Mouse (Mus musculus): Measurements from ENCODE around the gene Emilin3. TPM values are rescaled to one million over a fixed set of nuclear protein-coding genes. Genes with fewer than 3 reads are reported as not detected.

Gene Emilin3
- polyA plus RNA-seq, 1 experiment from 2014 or later, result 0.36 TPM

- DNase-seq (ENCODE audit: low spot score), result no peak
- no peaks in the 10 kb centered on the region for H3K36me3 ChIP-seq (ENCODE audit: insufficient read depth, low read length)
- 0 out of 2 replicates have a peak, but pooled peaks cover 3% of the 10 kb centered on the region for H3K4me1 ChIP-seq (ENCODE audit: insufficient read depth, low read depth, low read length)
- ATAC-seq, result no peak; the same call in 1 of the 2 replicates
- H3K4me2 ChIP-seq (replicated peaks; ENCODE audit: low read depth, low read length), result peak overlapping the region; percentile 69
- no peak overlapping the region for H3K9ac ChIP-seq (replicated peaks; ENCODE audit: low read depth)
- WGBS, result 1% methylated on average over 41 of the region's 64 CpGs
- peak overlapping the region; percentile 43 for H3K4me3 ChIP-seq (ENCODE audit: low read depth, low read length)
- no peaks in the 10 kb centered on the region for H3K9me3 ChIP-seq (ENCODE audit: low read length)
- peaks cover 21% of the 10 kb centered on the region for H3K27me3 ChIP-seq (replicated peaks; ENCODE audit: insufficient read depth, low read length)
- TF ChIP-seq EP300 (IDR thresholded peaks at IDR 0.05) (no peak), CTCF (IDR thresholded peaks at IDR 0.05) (no peak)
- no peak overlapping the region for H3K27ac ChIP-seq (ENCODE audit: low read length)
Observed at GRCm38 (mm10) chr2:160911558-160912201, 448 bp downstream of the Emilin3 start.

DNA sequence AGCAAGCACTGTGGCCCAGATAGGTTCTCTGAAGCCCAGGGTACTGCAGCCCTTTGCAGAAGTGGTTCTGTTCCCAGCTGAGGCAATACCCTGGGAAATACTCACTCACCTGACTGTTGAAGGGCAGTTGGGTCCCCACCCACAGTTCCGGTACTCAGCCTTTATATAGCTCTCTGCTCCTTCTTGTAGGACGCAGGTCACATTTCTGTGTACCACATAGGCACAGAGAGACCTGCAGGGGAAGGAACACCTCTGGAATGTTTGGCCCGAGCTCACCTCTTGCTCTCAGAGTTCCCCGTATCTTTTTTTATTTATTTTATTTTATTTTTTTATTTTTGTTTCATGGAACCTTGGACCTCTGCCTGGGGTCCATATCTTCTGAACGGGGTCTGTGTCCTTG lies 1.5 kb downstream of the Emilin3 start:
- 64% methylated on average over 5 of the region's 5 CpGs for WGBS
- H3K27ac ChIP-seq (ENCODE audit: low read length), result no peak overlapping the region
- H3K4me1 ChIP-seq (ENCODE audit: insufficient read depth, low read depth, low read length), result 0 out of 2 replicates have a peak, but pooled peaks cover 3% of the 10 kb centered on the region
- ATAC-seq, result peak; percentile 32
- H3K27me3 ChIP-seq (replicated peaks; ENCODE audit: insufficient read depth, low read length), result peaks cover 21% of the 10 kb centered on the region
- no peak overlapping the region for H3K4me3 ChIP-seq (ENCODE audit: low read depth, low read length)
- no peak for DNase-seq (ENCODE audit: low spot score)
- H3K36me3 ChIP-seq (ENCODE audit: insufficient read depth, low read length), result no peaks in the 10 kb centered on the region
- no peaks in the 10 kb centered on the region for H3K9me3 ChIP-seq (ENCODE audit: low read length)
- no peak overlapping the region for H3K4me2 ChIP-seq (replicated peaks; ENCODE audit: low read depth, low read length)
- no peak overlapping the region for H3K9ac ChIP-seq (replicated peaks; ENCODE audit: low read depth)
- TF ChIP-seq CTCF (IDR thresholded peaks at IDR 0.05) (no peak), EP300 (IDR thresholded peaks at IDR 0.05) (no peak)

DNA sequence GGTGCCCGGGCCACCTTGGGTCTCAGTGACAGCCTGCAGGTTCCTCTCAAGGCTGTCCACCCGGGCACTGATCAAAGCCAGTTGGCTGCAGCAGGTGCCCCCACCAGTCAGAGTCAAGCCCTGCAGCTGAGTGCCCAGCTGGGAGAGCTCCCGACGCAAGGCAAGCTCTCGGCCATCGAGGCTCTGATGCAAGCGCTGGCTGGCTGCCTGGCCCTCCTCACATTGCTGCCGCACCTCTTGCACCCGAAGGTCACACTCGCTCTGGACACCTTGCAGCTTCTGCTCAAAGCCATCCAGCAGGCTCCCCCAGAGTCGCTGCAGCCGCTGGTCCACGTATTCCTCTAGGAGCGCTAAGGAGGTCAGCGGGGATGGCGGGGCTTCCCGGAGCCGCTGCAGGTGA lies 3.5 kb downstream of the Emilin3 start:
- no peak overlapping the region for H3K9ac ChIP-seq (replicated peaks; ENCODE audit: low read depth)
- 0 out of 2 replicates have a peak, but pooled peaks cover 3% of the 10 kb centered on the region for H3K4me1 ChIP-seq (ENCODE audit: insufficient read depth, low read depth, low read length)
- H3K27ac ChIP-seq (ENCODE audit: low read length), result no peak overlapping the region
- no peak overlapping the region for H3K4me2 ChIP-seq (replicated peaks; ENCODE audit: low read depth, low read length)
- TF ChIP-seq EP300 (IDR thresholded peaks at IDR 0.05) (no peak), CTCF (IDR thresholded peaks at IDR 0.05) (no peak)
- peaks cover 21% of the 10 kb centered on the region for H3K27me3 ChIP-seq (replicated peaks; ENCODE audit: insufficient read depth, low read length)
- ATAC-seq, result 0 out of 2 replicates have a peak, but pooled peaks have one; percentile 32
- no peaks in the 10 kb centered on the region for H3K36me3 ChIP-seq (ENCODE audit: insufficient read depth, low read length)
- WGBS, result 56% methylated on average over 18 of the region's 18 CpGs
- DNase-seq (ENCODE audit: low spot score), result peak; percentile 39
- H3K4me3 ChIP-seq (ENCODE audit: low read depth, low read length), result no peak overlapping the region
- H3K9me3 ChIP-seq (ENCODE audit: low read length), result no peaks in the 10 kb centered on the region

DNA sequence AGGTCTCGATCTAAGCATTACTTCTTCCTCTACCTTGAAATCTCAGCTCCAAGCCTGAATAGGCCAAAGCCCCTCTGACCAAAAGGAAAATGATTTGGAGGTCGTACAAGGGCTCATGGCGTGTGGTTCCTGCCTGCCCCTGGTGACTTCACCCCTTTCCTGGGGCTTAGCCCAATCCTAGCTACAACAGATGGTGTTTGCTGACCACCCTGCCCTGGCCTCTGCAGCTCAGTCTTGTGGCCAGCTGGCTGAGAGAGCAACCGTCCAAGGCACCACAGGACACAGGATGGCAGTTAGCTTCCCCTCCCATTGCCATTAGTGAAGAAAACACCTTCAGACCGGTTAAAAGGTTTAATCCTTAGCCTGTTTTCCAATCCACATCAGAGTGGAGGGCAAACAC lies 6.0 kb downstream of the Emilin3 start:
- no peak for ATAC-seq
- Histone ChIP-seq H3K27ac (ENCODE audit: low read length) (no peak overlapping the region), H3K4me2 (replicated peaks; ENCODE audit: low read depth, low read length) (no peak overlapping the region), H3K4me1 (ENCODE audit: insufficient read depth, low read depth, low read length) (no peaks in the 10 kb centered on the region), H3K9ac (replicated peaks; ENCODE audit: low read depth) (no peak overlapping the region), H3K9me3 (ENCODE audit: low read length) (no peaks in the 10 kb centered on the region), H3K36me3 (ENCODE audit: insufficient read depth, low read length) (no peaks in the 10 kb centered on the region), H3K4me3 (ENCODE audit: low read depth, low read length) (no peak overlapping the region), H3K27me3 (replicated peaks; ENCODE audit: insufficient read depth, low read length) (peaks cover 3% of the 10 kb centered on the region; the same call in 1 of the 2 replicates)
- TF ChIP-seq EP300 (IDR thresholded peaks at IDR 0.05) (no peak), CTCF (IDR thresholded peaks at IDR 0.05) (no peak)
- DNase-seq (ENCODE audit: low spot score), result no peak
- WGBS, result 67% methylated on average over 5 of the region's 5 CpGs

DNA sequence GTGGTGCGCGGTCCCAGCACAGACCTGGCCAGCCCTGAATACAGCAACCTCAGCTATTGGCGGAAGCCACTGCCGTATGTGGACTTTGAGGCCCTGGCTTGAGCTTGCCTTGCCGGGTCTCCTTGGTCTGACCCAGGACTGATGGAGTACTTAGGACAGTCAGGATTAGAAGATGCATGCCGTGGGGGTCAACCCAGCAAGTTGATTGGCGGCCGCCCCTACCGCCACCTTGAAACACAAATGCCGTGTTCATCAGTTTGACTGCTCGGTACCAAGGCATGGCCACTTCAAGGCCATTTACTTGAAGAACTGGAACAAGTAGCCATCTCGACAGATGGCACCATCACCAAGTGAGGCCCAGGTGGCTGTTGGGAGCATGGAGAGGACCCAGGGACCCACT lies 6.8 kb downstream of the Emilin3 start:
- DNase-seq (ENCODE audit: low spot score), result no peak
- no peak for ATAC-seq
- TF ChIP-seq CTCF (IDR thresholded peaks at IDR 0.05) (no peak), EP300 (IDR thresholded peaks at IDR 0.05) (no peak)
- Histone ChIP-seq H3K9me3 (ENCODE audit: low read length) (no peaks in the 10 kb centered on the region), H3K36me3 (ENCODE audit: insufficient read depth, low read length) (no peaks in the 10 kb centered on the region), H3K4me3 (ENCODE audit: low read depth, low read length) (no peak overlapping the region), H3K9ac (replicated peaks; ENCODE audit: low read depth) (no peak overlapping the region), H3K27me3 (replicated peaks; ENCODE audit: insufficient read depth, low read length) (no peaks in the 10 kb centered on the region; the same call in 1 of the 2 replicates), H3K27ac (ENCODE audit: low read length) (no peak overlapping the region), H3K4me2 (replicated peaks; ENCODE audit: low read depth, low read length) (no peak overlapping the region), H3K4me1 (ENCODE audit: insufficient read depth, low read depth, low read length) (no peaks in the 10 kb centered on the region)
- 94% methylated on average over 12 of the region's 12 CpGs for WGBS

- Histone ChIP-seq H3K4me3 (ENCODE audit: low read depth, low read length) (no peak overlapping the region), H3K27me3 (replicated peaks; ENCODE audit: insufficient read depth, low read length) (no peaks in the 10 kb centered on the region), H3K27ac (ENCODE audit: low read length) (no peak overlapping the region), H3K4me1 (ENCODE audit: insufficient read depth, low read depth, low read length) (no peaks in the 10 kb centered on the region), H3K9ac (replicated peaks; ENCODE audit: low read depth) (no peak overlapping the region), H3K4me2 (replicated peaks; ENCODE audit: low read depth, low read length) (no peak overlapping the region), H3K36me3 (ENCODE audit: insufficient read depth, low read length) (no peaks in the 10 kb centered on the region), H3K9me3 (ENCODE audit: low read length) (no peaks in the 10 kb centered on the region)
- TF ChIP-seq CTCF (IDR thresholded peaks at IDR 0.05) (no peak), EP300 (IDR thresholded peaks at IDR 0.05) (no peak)
- 80% methylated on average over 7 of the region's 7 CpGs for WGBS
- ATAC-seq (no peak), DNase-seq (ENCODE audit: low spot score) (no peak)
Observed at GRCm38 (mm10) chr2:160901656-160902412, 10.3 kb downstream of the Emilin3 start.
